Mouse (Mus musculus) cerebellum, postnatal 10 days (tissue): ENCODE results near the gene Zmynd15.
"Not testable (repeated sequence)": the region's sequence is repeated elsewhere in the genome, so short reads cannot be mapped to it uniquely, and the experiment has no call there.

Experiments
- DNase-seq, 2 experiments: peaks; one replicate each; pipeline ENCODE4 v3.0.0; 2021; ENCODE audit warnings: mixed read lengths in 2 of 2

Gene Zmynd15

GRCm38 (mm10) chr11:70450926-70451325, 8.3 kb upstream of the Zmynd15 start:
- peak; percentile 30 to 41 for DNase-seq

GRCm38 (mm10) chr11:70451797-70452498, 7.3 kb upstream of the Zmynd15 start, which contains the start of gene Med11:
Med11 (plus strand) TSS chr11:70451919.
- DNase-seq, result peak; percentile 98

GRCm38 (mm10) chr11:70453261-70454044, 5.8 kb upstream of the Zmynd15 start:
- no peak for DNase-seq

- DNase-seq, result peak in 1 of 2 experiments; percentile 28
Measured at GRCm38 (mm10) chr11:70459601-70460101, 418 bp downstream of the Zmynd15 start, which contains the start of gene Cxcl16. Cxcl16 (minus strand) TSS chr11:70459984.

- no peak for DNase-seq
Measured at GRCm38 (mm10) chr11:70463970-70464369, 4.7 kb downstream of the Zmynd15 start.

- peak; percentile 28 to 30 for DNase-seq
Measured at GRCm38 (mm10) chr11:70465211-70465610, 6.0 kb downstream of the Zmynd15 start.

- DNase-seq, result peak; percentile 57 to 67
Measured at GRCm38 (mm10) chr11:70465824-70466223, 6.6 kb downstream of the Zmynd15 start.

- DNase-seq, result no peak
Measured at GRCm38 (mm10) chr11:70467902-70468619, 8.8 kb downstream of the Zmynd15 start.

- DNase-seq, result no peak
Measured at GRCm38 (mm10) chr11:70469764-70470163, 10.5 kb downstream of the Zmynd15 start.

GRCm38 (mm10) chr11:70472716-70473115, 13.5 kb downstream of the Zmynd15 start:
- DNase-seq, result no peak

- not testable (repeated sequence) for DNase-seq
Measured at GRCm38 (mm10) chr11:70473291-70473690, 14.1 kb downstream of the Zmynd15 start.

GRCm38 (mm10) chr11:70474872-70475534, 15.8 kb downstream of the Zmynd15 start:
- no peak for DNase-seq

- DNase-seq, result no peak
Measured at GRCm38 (mm10) chr11:70485498-70485897, 26.3 kb downstream of the Zmynd15 start.

GRCm38 (mm10) chr11:70487816-70488215, 28.6 kb downstream of the Zmynd15 start:
- DNase-seq, result no peak

GRCm38 (mm10) chr11:70489138-70489537, 29.9 kb downstream of the Zmynd15 start:
- DNase-seq, result no peak

- no peak for DNase-seq
Measured at GRCm38 (mm10) chr11:70489684-70490083, 30.5 kb downstream of the Zmynd15 start.

GRCm38 (mm10) chr11:70499566-70500475, 40.6 kb downstream of the Zmynd15 start:
- DNase-seq, result peak; percentile 34 to 48

GRCm38 (mm10) chr11:70500476-70500812, 41.2 kb downstream of the Zmynd15 start:
- DNase-seq, result no peak

- DNase-seq, result no peak
Measured at GRCm38 (mm10) chr11:70502018-70502417, 42.8 kb downstream of the Zmynd15 start.

- DNase-seq, result no peak
Measured at GRCm38 (mm10) chr11:70504970-70505369, 45.7 kb downstream of the Zmynd15 start, which contains the start of gene Tm4sf5. Tm4sf5 (plus strand) TSS chr11:70505244.

- DNase-seq, result peak; percentile 80 to 82
Measured at GRCm38 (mm10) chr11:70506385-70506784, 47.2 kb downstream of the Zmynd15 start.
